Mouse (Mus musculus) spleen, postnatal 10 days (tissue): ENCODE measurements around the gene Gm21788.
"Not testable (repeated sequence)": the region's sequence is repeated elsewhere in the genome, so short reads cannot be mapped to it uniquely, and the experiment has no call there.

Experiments used
- DNase-seq, 2 experiments: peaks; one replicate each; pipeline ENCODE4 v3.0.0; 2021 to 2022; ENCODE audit warnings: low spot score in 2 of 2

Gm21788 gene

DNA sequence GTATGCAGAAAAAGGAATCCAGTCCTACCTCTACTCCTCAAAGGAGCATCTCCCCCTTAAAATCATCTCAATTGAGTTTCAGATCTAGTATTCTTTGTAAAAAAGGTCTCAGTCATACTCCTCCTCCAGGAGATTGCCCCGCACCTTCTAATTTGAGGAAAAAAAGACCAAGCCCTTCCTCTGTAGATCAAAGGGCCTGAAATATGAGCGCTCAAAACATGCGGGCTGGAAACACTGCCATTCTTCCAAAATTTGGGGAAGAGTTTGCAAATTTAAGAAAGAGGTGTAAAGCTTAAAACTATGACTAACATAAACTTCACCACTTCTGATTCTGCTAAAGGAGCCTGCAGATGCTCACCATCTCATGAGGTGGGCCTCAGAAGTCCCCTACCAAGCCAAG lies at the start of gene Gm21788:
Gene Gm21788, plus strand, starts transcription at position 301 of the 400 bp plus-strand sequence.
- not testable (repeated sequence) for DNase-seq
